Mouse (Mus musculus) liver, adult 2 months (tissue): ENCODE data around the gene Olfr803. TPM values are rescaled to one million over a fixed set of nuclear protein-coding genes. Genes with fewer than 3 reads are reported as not detected.

Source experiments
- DNase-seq: peaks from one replicate; pipeline ENCODE4 v3.0.0-alpha.2; 2011; ENCODE audit warnings: low read depth, low spot score; ENCODE audit errors: extremely low read depth
- H3K27ac ChIP-seq: fragments of 200-500 bp; replicated peaks from 2 replicates; pipeline ENCODE4 v1.5.1; 2012; ENCODE audit warnings: low read depth, mild to moderate bottlenecking, control low read depth, inconsistent platforms, low read length; ENCODE audit not compliant: insufficient read depth
- H3K27me3 ChIP-seq: fragments of 200-500 bp; 2 replicates; pipeline ENCODE4 v1.6.1; 2012; ENCODE audit warnings: mild to moderate bottlenecking, moderate library complexity, low read length, inconsistent platforms; ENCODE audit not compliant: control insufficient read depth, insufficient read depth
- H3K36me3 ChIP-seq: fragments of 200-500 bp; 2 replicates; pipeline ENCODE4 v1.6.1; 2012; ENCODE audit warnings: low read length, inconsistent platforms; ENCODE audit not compliant: control insufficient read depth, insufficient read depth
- H3K4me1 ChIP-seq: fragments of 200-500 bp; 2 replicates; pipeline ENCODE4 v1.6.1; 2011; ENCODE audit warnings: low read length; ENCODE audit not compliant: control insufficient read depth, insufficient read depth
- H3K4me3 ChIP-seq: fragments of 200-500 bp; 2 replicates; pipeline ENCODE4 v1.5.1; 2011; ENCODE audit warnings: low read depth, mild to moderate bottlenecking, control low read depth, low read length, moderate library complexity; ENCODE audit not compliant: insufficient read depth
- H3K79me2 ChIP-seq: fragments of 200-500 bp; 2 replicates; pipeline ENCODE4 v1.6.1; 2012; ENCODE audit warnings: inconsistent platforms, mild to moderate bottlenecking, low read length, moderate library complexity; ENCODE audit not compliant: control insufficient read depth, insufficient read depth
- H3K9ac ChIP-seq: fragments of 200-500 bp; 2 replicates; pipeline ENCODE4 v1.6.1; 2012; ENCODE audit warnings: low read depth, mild to moderate bottlenecking, control low read depth, inconsistent platforms, low read length
- CTCF ChIP-seq: fragments of 200-500 bp; IDR thresholded peaks from 2 replicates; pipeline ENCODE4 v1.5.1; 2011; ENCODE audit warnings: low read depth, low read length, control low read depth
- POLR2A ChIP-seq: fragments of 200-500 bp; IDR thresholded peaks from 2 replicates; pipeline ENCODE4 v1.6.1; 2011; ENCODE audit warnings: low read length, control low read depth; ENCODE audit not compliant: insufficient read depth; ENCODE audit errors: extremely low read depth
- WGBS: fragments of 180-500 bp; shearing (Covaris S2); methylation state at CpG from one replicate; pipeline ENCODE4 v1.1.7; 2018; 5-methylcytosine and 5-hydroxymethylcytosine counted together
- polyA plus RNA-seq: library from polyadenylated mRNA; depleted of rRNA; stranded (reverse); fragments of >200 nt; gene quantifications from 2 replicates; pipeline ENCODE4 v1.2.3, GENCODE M21; 2012; rRNA removed
- total RNA-seq: library from RNA; depleted of rRNA; stranded (reverse); fragments of >200 nt; gene quantifications from 2 replicates; pipeline ENCODE4 v1.2.3, GENCODE M21; 2014; rRNA removed

The Olfr803 gene
- not detected in 2 replicates for total RNA-seq
- not detected in 2 replicates for polyA plus RNA-seq

GRCm38 (mm10) chr10:129694186-129694585, at the start of gene Olfr803:
Gene Olfr803, minus strand, starts transcription at chr10:129694286.
- Histone ChIP-seq H3K4me3 (no peak within 1 kb of the TSS), H3K36me3 (no peaks in the 10 kb centered on the region), H3K79me2 (no peaks in the 10 kb centered on the region), H3K27me3 (no peaks in the 10 kb centered on the region), H3K27ac (no peak within 1 kb of the TSS), H3K4me1 (no peaks in the 10 kb centered on the region), H3K9ac (no peak within 1 kb of the TSS)
- TF ChIP-seq CTCF: no peak
- no peak for TF ChIP-seq POLR2A
- 68% methylated on average over 2 of the region's 2 CpGs for WGBS
- DNase-seq: no peak

- no peak within 1 kb of the TSS for H3K27ac ChIP-seq
- H3K79me2 ChIP-seq: no peaks in the 10 kb centered on the region
- H3K4me3 ChIP-seq: no peak within 1 kb of the TSS
- no peak within 1 kb of the TSS for H3K9ac ChIP-seq
- no peaks in the 10 kb centered on the region for H3K4me1 ChIP-seq
- H3K36me3 ChIP-seq: no peaks in the 10 kb centered on the region
- H3K27me3 ChIP-seq: no peaks in the 10 kb centered on the region
- DNase-seq: no peak
- TF ChIP-seq POLR2A: no peak
- no peak for TF ChIP-seq CTCF
Measured at GRCm38 (mm10) chr10:129741821-129742220, 47.7 kb upstream of the Olfr803 start, which contains the start of gene Olfr806. Gene Olfr806, minus strand, starts transcription at chr10:129741921.

GRCm38 (mm10) chr10:129729275-129729674, 35.2 kb upstream of the Olfr803 start, which contains the start of gene Olfr805:
Gene Olfr805, minus strand, starts transcription at chr10:129729375.
- Histone ChIP-seq H3K4me3 (no peak within 1 kb of the TSS), H3K79me2 (no peaks in the 10 kb centered on the region), H3K27ac (no peak within 1 kb of the TSS), H3K36me3 (no peaks in the 10 kb centered on the region), H3K9ac (no peak within 1 kb of the TSS), H3K4me1 (no peaks in the 10 kb centered on the region), H3K27me3 (no peaks in the 10 kb centered on the region)
- DNase-seq: no peak
- WGBS: 96% methylated on average over 2 of the region's 2 CpGs
- no peak for TF ChIP-seq POLR2A
- TF ChIP-seq CTCF: no peak

GRCm38 (mm10) chr10:129702910-129703309, 8.8 kb upstream of the Olfr803 start, which contains the start of gene Olfr804:
Gene Olfr804, plus strand, starts transcription at chr10:129703210.
- no peak for DNase-seq
- Histone ChIP-seq H3K36me3 (no peaks in the 10 kb centered on the region), H3K9ac (no peak within 1 kb of the TSS), H3K4me1 (no peaks in the 10 kb centered on the region), H3K4me3 (no peak within 1 kb of the TSS), H3K79me2 (no peaks in the 10 kb centered on the region), H3K27ac (no peak within 1 kb of the TSS), H3K27me3 (no peaks in the 10 kb centered on the region)
- TF ChIP-seq POLR2A (no peak), CTCF (no peak)

GRCm38 (mm10) chr10:129688069-129688468, 6.0 kb downstream of the Olfr803 start, which contains the start of gene Olfr802:
Gene Olfr802, minus strand, starts transcription at chr10:129688169.
- Histone ChIP-seq H3K4me1 (no peaks in the 10 kb centered on the region), H3K9ac (no peak within 1 kb of the TSS), H3K79me2 (no peaks in the 10 kb centered on the region), H3K27me3 (no peaks in the 10 kb centered on the region), H3K4me3 (no peak within 1 kb of the TSS), H3K27ac (no peak within 1 kb of the TSS), H3K36me3 (no peaks in the 10 kb centered on the region)
- WGBS: 67% methylated on average over 1 of the region's 1 CpGs
- TF ChIP-seq POLR2A (no peak), CTCF (no peak)
- no peak for DNase-seq

- H3K4me1 ChIP-seq: no peaks in the 10 kb centered on the region
- H3K79me2 ChIP-seq: no peaks in the 10 kb centered on the region
- H3K4me3 ChIP-seq: no peak within 1 kb of the TSS
- H3K27me3 ChIP-seq: no peaks in the 10 kb centered on the region
- no peak within 1 kb of the TSS for H3K27ac ChIP-seq
- no peaks in the 10 kb centered on the region for H3K36me3 ChIP-seq
- no peak for DNase-seq
- 64% methylated on average over 1 of the region's 1 CpGs for WGBS
- no peak within 1 kb of the TSS for H3K9ac ChIP-seq
- TF ChIP-seq POLR2A (no peak), CTCF (no peak)
Measured at GRCm38 (mm10) chr10:129673765-129674164, 20.3 kb downstream of the Olfr803 start, which contains the start of gene Olfr801. Gene Olfr801, minus strand, starts transcription at chr10:129673865.
